Mouse (Mus musculus) intestine, embryonic 16.5 days (tissue): ENCODE measurements at regions not wholly inside any gene's neighbourhood (a gene's known extent, or its start where the extent isn't known, plus 50 kb on each side); places are given as distances from the start of the nearest gene placed in this dataset.

ENCODE experiments used
- ATAC-seq: fragments of 200-750 bp; cut with Nextera tagmentation; 2 replicates; pipeline ENCODE4 v1.8.0; 2017; ENCODE audit warnings: moderate TSS enrichment, moderate library complexity
- H3K27ac ChIP-seq: fragments of 300-500 bp; sonication (generic); 2 replicates; pipeline ENCODE4 v1.5.1; 2014; ENCODE audit warnings: mild to moderate bottlenecking, low read length
- H3K27me3 ChIP-seq: fragments of 300-500 bp; sonication (generic); replicated peaks from 2 replicates; pipeline ENCODE4 v1.6.1; 2014; ENCODE audit warnings: low read length, control low read depth, mixed read lengths; ENCODE audit not compliant: control insufficient read depth, insufficient read depth
- H3K36me3 ChIP-seq: fragments of 300-500 bp; sonication (generic); 2 replicates; pipeline ENCODE4 v1.6.1; 2014; ENCODE audit warnings: low read length, control low read depth; ENCODE audit not compliant: control insufficient read depth, insufficient read depth
- H3K4me1 ChIP-seq: fragments of 300-500 bp; sonication (generic); 2 replicates; pipeline ENCODE4 v1.6.1; 2014; ENCODE audit warnings: low read length, control low read depth, mixed read lengths; ENCODE audit not compliant: control insufficient read depth, insufficient read depth
- H3K4me2 ChIP-seq: fragments of 300-500 bp; sonication (generic); 2 replicates; pipeline ENCODE4 v1.6.1; 2014; ENCODE audit warnings: low read depth, low read length, control low read depth
- H3K4me3 ChIP-seq: fragments of 300-500 bp; sonication (generic); 2 replicates; pipeline ENCODE4 v1.5.1; 2014; ENCODE audit warnings: mild to moderate bottlenecking, low read length
- H3K9ac ChIP-seq: fragments of 300-500 bp; sonication (generic); 2 replicates; pipeline ENCODE4 v1.6.1; 2014; ENCODE audit warnings: low read depth, low read length
- H3K9me3 ChIP-seq: fragments of 300-500 bp; sonication (generic); 2 replicates; pipeline ENCODE4 v1.6.1; 2016; ENCODE audit warnings: low read length, control low read depth; ENCODE audit not compliant: control insufficient read depth
- WGBS: fragments of 180-500 bp; shearing (Covaris S2); extraction: QIAGEN DNeasy Blood & Tissue Kit; methylation state at CpG from one replicate; pipeline ENCODE4 v1.1.7; 2014; 5-methylcytosine and 5-hydroxymethylcytosine counted together

DNA sequence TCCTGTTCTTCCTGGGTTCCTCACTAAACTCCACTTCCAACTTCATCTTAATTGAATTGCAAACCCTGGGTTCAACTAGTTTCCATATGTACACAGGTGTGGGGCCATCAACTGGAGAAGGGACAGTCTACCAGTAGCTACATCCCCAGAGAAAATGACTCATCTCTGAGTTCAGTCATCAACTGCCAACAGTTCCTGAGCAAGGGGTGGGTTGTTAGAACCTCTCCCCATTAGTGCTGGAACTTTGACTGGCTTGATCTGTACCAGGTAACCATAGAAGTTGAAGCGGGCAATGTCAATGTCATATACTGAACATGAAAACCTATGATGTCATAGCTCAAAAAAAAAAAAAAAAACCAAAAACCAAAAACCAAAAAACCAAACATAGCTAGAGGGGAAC is 69.8 kb downstream of the Gm21750 start:
- H3K27ac ChIP-seq = no peak overlapping the region
- H3K4me2 ChIP-seq = no peak overlapping the region
- no peak overlapping the region for H3K9ac ChIP-seq
- H3K9me3 ChIP-seq = no peaks in the 10 kb centered on the region
- no peaks in the 10 kb centered on the region for H3K27me3 ChIP-seq
- 96% methylated on average over 1 of the region's 1 CpGs for WGBS
- ATAC-seq = no peak
- no peaks in the 10 kb centered on the region for H3K36me3 ChIP-seq
- no peaks in the 10 kb centered on the region for H3K4me1 ChIP-seq
- H3K4me3 ChIP-seq = no peak overlapping the region

DNA sequence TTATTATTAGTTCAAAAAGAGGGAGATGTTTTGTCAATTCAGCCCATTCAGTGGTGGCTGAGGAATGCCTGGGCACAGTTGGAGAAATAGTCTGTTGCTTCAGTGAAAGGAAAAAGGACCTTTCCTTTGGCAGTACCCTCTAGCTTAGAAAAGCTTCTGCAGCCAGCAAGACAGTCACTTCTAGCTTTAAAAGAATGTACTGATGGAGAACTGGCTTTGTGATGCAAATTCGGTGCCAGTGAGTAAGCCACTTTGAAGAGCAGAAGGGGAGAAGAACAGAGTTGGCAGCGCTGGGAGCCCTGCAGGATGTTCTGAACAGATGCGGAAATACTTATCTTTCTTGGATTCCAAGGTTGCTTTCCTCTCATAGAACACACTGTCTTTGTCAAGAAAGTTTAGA is 71.1 kb downstream of the Gm21750 start:
- no peaks in the 10 kb centered on the region for H3K27me3 ChIP-seq
- H3K4me1 ChIP-seq = no peaks in the 10 kb centered on the region
- H3K4me3 ChIP-seq = no peak overlapping the region
- no peak overlapping the region for H3K4me2 ChIP-seq
- 62% methylated on average over 3 of the region's 3 CpGs for WGBS
- H3K36me3 ChIP-seq = no peaks in the 10 kb centered on the region
- no peak overlapping the region for H3K9ac ChIP-seq
- H3K9me3 ChIP-seq = no peaks in the 10 kb centered on the region
- H3K27ac ChIP-seq = no peak overlapping the region
- ATAC-seq = no peak

GRCm38 (mm10) chr14:73750790-73751189 is 89.8 kb downstream of the Gm21750 start:
- Histone ChIP-seq H3K9ac (no peak overlapping the region), H3K4me1 (no peaks in the 10 kb centered on the region), H3K4me2 (no peak overlapping the region), H3K27ac (no peak overlapping the region), H3K27me3 (no peaks in the 10 kb centered on the region), H3K9me3 (no peaks in the 10 kb centered on the region), H3K36me3 (no peaks in the 10 kb centered on the region), H3K4me3 (no peak overlapping the region)
- 72% methylated on average over 6 of the region's 6 CpGs for WGBS
- no peak for ATAC-seq

DNA sequence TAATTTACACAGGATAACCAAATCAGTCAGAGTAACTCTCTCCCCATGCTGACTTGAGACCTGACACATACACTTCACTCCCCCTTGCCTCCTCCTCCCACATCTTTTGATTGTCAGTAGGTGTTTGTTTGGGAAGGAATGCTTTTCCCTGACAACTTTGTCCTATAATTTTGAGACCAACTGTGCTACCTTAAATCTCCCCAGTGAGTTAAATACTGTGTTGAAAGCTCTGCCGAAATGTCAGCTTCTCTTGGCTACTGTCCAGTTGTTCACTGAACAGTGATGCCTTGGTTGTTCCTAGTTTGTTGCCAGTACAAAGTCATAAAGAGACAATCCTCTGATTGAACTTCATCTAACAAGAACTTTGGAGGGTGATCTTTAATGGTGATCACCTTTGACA is 99.0 kb downstream of the Gm21750 start:
- H3K27ac ChIP-seq = no peak overlapping the region
- H3K4me2 ChIP-seq = no peak overlapping the region
- no peak overlapping the region for H3K4me3 ChIP-seq
- no peak for ATAC-seq
- WGBS = 29% methylated on average over 1 of the region's 1 CpGs
- no peaks in the 10 kb centered on the region for H3K4me1 ChIP-seq
- H3K27me3 ChIP-seq = no peaks in the 10 kb centered on the region
- H3K9ac ChIP-seq = no peak overlapping the region
- H3K9me3 ChIP-seq = no peaks in the 10 kb centered on the region
- no peaks in the 10 kb centered on the region for H3K36me3 ChIP-seq

DNA sequence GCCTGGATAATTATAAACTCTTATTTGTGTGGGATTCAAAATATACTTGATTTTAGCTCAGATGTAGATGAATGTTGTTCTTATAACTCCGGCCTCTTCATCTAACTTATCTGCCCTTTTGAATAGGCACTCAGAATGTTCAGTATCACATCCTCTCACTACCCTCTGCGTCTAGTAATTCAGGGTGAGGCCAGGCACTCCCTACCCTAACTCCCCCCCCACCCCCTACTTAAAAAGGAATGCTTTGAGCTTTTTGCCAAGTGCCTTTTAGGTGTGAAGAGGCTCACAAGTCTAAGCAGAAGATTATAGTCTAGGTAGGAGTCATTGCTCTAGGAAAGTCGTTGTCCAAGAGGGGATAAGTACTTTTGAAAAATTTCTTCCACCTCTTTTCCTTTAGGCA is 111.9 kb downstream of the Gm21750 start:
- no peak for ATAC-seq
- Histone ChIP-seq H3K4me1 (no peaks in the 10 kb centered on the region), H3K27me3 (no peaks in the 10 kb centered on the region), H3K27ac (no peak overlapping the region), H3K4me2 (no peak overlapping the region), H3K9me3 (no peaks in the 10 kb centered on the region), H3K9ac (no peak overlapping the region), H3K36me3 (no peaks in the 10 kb centered on the region), H3K4me3 (no peak overlapping the region)
- 55% methylated on average over 3 of the region's 3 CpGs for WGBS

DNA sequence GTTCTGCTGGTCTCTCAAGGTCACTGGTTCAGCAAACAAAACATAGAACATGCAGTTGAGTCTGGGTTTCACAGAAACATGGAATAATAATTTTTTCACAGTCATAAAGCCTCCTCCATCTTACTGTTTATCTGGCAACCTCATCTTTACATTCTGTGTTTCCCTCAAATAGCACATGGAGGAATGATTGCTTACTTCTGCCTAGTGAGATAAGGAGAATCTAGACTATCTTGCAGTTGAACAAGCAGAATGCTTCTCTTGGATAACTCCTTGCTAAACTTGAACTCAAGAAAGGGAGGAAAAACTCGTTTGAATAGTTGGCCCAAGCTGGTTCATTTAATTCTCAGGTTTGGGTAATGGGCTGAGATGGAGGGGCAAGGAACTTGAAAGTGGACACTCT is 112.8 kb downstream of the Gm21750 start:
- Histone ChIP-seq H3K27me3 (no peaks in the 10 kb centered on the region), H3K27ac (no peak overlapping the region), H3K9ac (no peak overlapping the region), H3K36me3 (no peaks in the 10 kb centered on the region), H3K4me2 (no peak overlapping the region), H3K4me3 (no peak overlapping the region), H3K9me3 (no peaks in the 10 kb centered on the region), H3K4me1 (no peaks in the 10 kb centered on the region)
- no peak for ATAC-seq
- 21% methylated on average over 1 of the region's 1 CpGs for WGBS

DNA sequence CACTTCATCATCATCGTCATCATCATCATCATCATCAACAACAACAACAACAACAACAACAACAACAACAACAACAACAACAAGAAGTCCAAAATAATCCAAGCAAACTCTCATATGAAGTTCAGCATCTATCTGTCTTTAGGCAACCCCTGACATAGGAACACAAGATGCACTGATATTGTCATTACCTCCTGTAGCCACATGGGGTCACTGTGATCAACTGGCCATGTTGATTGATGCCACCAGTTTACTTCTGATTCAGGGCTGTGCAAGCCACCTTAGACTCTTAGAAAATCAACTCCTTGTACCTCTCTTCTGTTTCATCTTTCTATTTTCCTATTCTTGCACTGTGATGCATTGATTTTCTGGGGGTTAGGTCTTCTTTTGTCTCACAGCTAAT is 115.0 kb downstream of the Gm21750 start:
- no peaks in the 10 kb centered on the region for H3K4me1 ChIP-seq
- no peak overlapping the region for H3K9ac ChIP-seq
- H3K9me3 ChIP-seq = no peaks in the 10 kb centered on the region
- WGBS = 6% methylated on average over 1 of the region's 1 CpGs
- no peak overlapping the region for H3K27ac ChIP-seq
- H3K27me3 ChIP-seq = no peaks in the 10 kb centered on the region
- H3K36me3 ChIP-seq = no peaks in the 10 kb centered on the region
- ATAC-seq = no peak
- H3K4me2 ChIP-seq = no peak overlapping the region
- H3K4me3 ChIP-seq = no peak overlapping the region

GRCm38 (mm10) chr14:73807169-73807568 is 146.1 kb downstream of the Gm21750 start:
- H3K4me2 ChIP-seq = no peak overlapping the region
- H3K36me3 ChIP-seq = no peaks in the 10 kb centered on the region
- H3K9me3 ChIP-seq = no peaks in the 10 kb centered on the region
- H3K27ac ChIP-seq = no peak overlapping the region
- no peak overlapping the region for H3K4me3 ChIP-seq
- H3K4me1 ChIP-seq = no peaks in the 10 kb centered on the region
- H3K27me3 ChIP-seq = no peaks in the 10 kb centered on the region
- ATAC-seq = no peak
- no peak overlapping the region for H3K9ac ChIP-seq

- no peaks in the 10 kb centered on the region for H3K9me3 ChIP-seq
- no peak overlapping the region for H3K27ac ChIP-seq
- no peak overlapping the region for H3K4me3 ChIP-seq
- H3K36me3 ChIP-seq = no peaks in the 10 kb centered on the region
- H3K4me2 ChIP-seq = no peak overlapping the region
- ATAC-seq = peak; percentile 74
- H3K9ac ChIP-seq = no peak overlapping the region
- WGBS = 58% methylated on average over 6 of the region's 6 CpGs
- H3K4me1 ChIP-seq = no peaks in the 10 kb centered on the region
- H3K27me3 ChIP-seq = no peaks in the 10 kb centered on the region
These were observed 177.9 kb downstream of the Gm21750 start for GRCm38 (mm10) chr14:73838890-73839289.

- no peaks in the 10 kb centered on the region for H3K27me3 ChIP-seq
- no peaks in the 10 kb centered on the region for H3K9me3 ChIP-seq
- H3K4me3 ChIP-seq = no peak overlapping the region
- H3K27ac ChIP-seq = no peak overlapping the region
- WGBS = 34% methylated on average over 2 of the region's 2 CpGs
- no peak for ATAC-seq
- no peak overlapping the region for H3K9ac ChIP-seq
- H3K36me3 ChIP-seq = no peaks in the 10 kb centered on the region
- no peak overlapping the region for H3K4me2 ChIP-seq
- H3K4me1 ChIP-seq = no peaks in the 10 kb centered on the region
These were observed 200.8 kb downstream of the Gm21750 start for GRCm38 (mm10) chr14:73861782-73862181.
